Mouse (Mus musculus) forebrain, embryonic 14.5 days (tissue): ENCODE measurements around the gene Fcgbp. TPM values are rescaled to one million over a fixed set of nuclear protein-coding genes. Genes with fewer than 3 reads are reported as not detected.

Experiments used
- ATAC-seq: fragments of 200-750 bp; cut with Nextera tagmentation; 2 replicates; pipeline ENCODE4 v1.8.0; 2017; ENCODE audit warnings: mild to moderate bottlenecking, moderate library complexity
- DNase-seq: peaks from one replicate; pipeline ENCODE4 v3.0.0-alpha.2; 2015; ENCODE audit warnings: low spot score
- H3K27ac ChIP-seq: fragments of 300-500 bp; sonication (generic); 2 replicates; pipeline ENCODE4 v1.5.1; 2014; ENCODE audit warnings: low read depth, mild to moderate bottlenecking, control low read depth, low read length, moderate library complexity
- H3K27me3 ChIP-seq: fragments of 300-500 bp; sonication (generic); replicated peaks from 2 replicates; pipeline ENCODE4 v1.6.1; 2014; ENCODE audit warnings: low read length, control low read depth, mixed read lengths; ENCODE audit not compliant: control insufficient read depth, insufficient read depth
- H3K36me3 ChIP-seq: fragments of 300-500 bp; sonication (generic); 2 replicates; pipeline ENCODE4 v1.6.1; 2014; ENCODE audit warnings: low read length, control low read depth; ENCODE audit not compliant: control insufficient read depth, insufficient read depth
- H3K4me1 ChIP-seq: fragments of 300-500 bp; sonication (generic); 2 replicates; pipeline ENCODE4 v1.6.1; 2014; ENCODE audit warnings: antibody characterized with exemption, low read length, control low read depth; ENCODE audit not compliant: control insufficient read depth, insufficient read depth
- H3K4me2 ChIP-seq: fragments of 300-500 bp; sonication (generic); 2 replicates; pipeline ENCODE4 v1.6.1; 2014; ENCODE audit warnings: mild to moderate bottlenecking, control low read depth, low read length
- H3K4me3 ChIP-seq: fragments of 300-500 bp; sonication (generic); 2 replicates; pipeline ENCODE4 v1.5.1; 2014; ENCODE audit warnings: low read depth, low read length, control low read depth
- H3K9ac ChIP-seq: fragments of 300-500 bp; sonication (generic); 2 replicates; pipeline ENCODE4 v1.6.1; 2014; ENCODE audit warnings: mild to moderate bottlenecking, low read length, control low read depth, moderate library complexity
- H3K9me3 ChIP-seq: fragments of 300-500 bp; sonication (generic); replicated peaks from 2 replicates; pipeline ENCODE4 v1.6.1; 2016; ENCODE audit warnings: low read length, control low read depth, mixed read lengths; ENCODE audit not compliant: control insufficient read depth
- WGBS: fragments of 180-500 bp; shearing (Covaris S2); extraction: QIAGEN DNeasy Blood & Tissue Kit; methylation state at CpG from one replicate; pipeline ENCODE4 v1.1.7; 2014; 5-methylcytosine and 5-hydroxymethylcytosine counted together
- polyA plus RNA-seq: library from polyadenylated mRNA; unstranded; fragments of >200 nt; fragmentation: Nextera tagmentation; extraction: Ambion mirVana; gene quantifications from 2 replicates; pipeline ENCODE4 v1.2.1, GENCODE M21; 2014

Fcgbp gene
- polyA plus RNA-seq = 0.20 and 0.28 TPM in 2 replicates

DNA sequence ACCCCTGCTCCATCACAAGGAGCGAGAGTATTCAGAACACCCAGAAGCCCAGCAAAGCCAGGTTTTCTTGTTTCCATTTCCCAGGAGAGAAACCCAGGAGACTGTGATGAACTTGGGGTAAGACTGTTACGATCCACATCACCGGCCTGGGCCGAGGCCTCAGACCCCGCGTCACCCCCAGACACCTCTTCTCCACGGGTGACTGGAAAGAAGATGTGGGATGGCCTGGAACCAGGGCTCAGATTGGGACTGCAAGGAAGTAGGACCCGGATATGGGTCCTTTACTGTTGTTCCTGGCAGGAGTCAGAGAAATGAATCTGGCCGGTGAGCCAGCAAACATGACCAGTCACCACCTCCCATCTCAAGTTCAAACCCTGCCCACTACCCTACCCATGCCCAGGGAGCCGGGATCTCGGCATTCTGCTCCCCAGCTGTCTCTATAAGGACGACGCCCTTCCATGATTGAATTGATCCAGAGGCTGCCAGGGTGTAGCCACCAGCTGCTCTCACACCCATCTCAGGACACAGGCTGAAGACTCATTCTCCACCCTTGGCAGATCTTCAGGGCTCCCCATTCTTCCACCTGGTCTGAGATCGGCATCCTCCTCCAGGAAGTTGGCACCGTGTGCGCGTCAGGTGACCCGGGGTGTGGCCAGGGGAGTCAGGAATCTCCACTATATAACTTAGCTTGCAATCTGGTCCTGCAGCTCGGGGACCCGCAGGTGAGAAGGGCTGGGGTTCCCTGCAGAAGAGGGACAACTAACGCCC, at the start of gene Fcgbp:
Fcgbp (plus strand) TSS at position 706 of the 768 bp plus-strand sequence.
- Histone ChIP-seq H3K36me3 (no peaks in the 10 kb centered on the region), H3K4me2 (no peak within 1 kb of the TSS), H3K9ac (no peak within 1 kb of the TSS), H3K27me3 (no peaks in the 10 kb centered on the region; the same call in 1 of the 2 replicates), H3K9me3 (no peaks in the 10 kb centered on the region), H3K4me1 (no peaks in the 10 kb centered on the region), H3K27ac (no peak within 1 kb of the TSS), H3K4me3 (no peak within 1 kb of the TSS)
- WGBS = 87% methylated on average over 21 of the region's 21 CpGs
- ATAC-seq = no peak
- no peak for DNase-seq

DNA sequence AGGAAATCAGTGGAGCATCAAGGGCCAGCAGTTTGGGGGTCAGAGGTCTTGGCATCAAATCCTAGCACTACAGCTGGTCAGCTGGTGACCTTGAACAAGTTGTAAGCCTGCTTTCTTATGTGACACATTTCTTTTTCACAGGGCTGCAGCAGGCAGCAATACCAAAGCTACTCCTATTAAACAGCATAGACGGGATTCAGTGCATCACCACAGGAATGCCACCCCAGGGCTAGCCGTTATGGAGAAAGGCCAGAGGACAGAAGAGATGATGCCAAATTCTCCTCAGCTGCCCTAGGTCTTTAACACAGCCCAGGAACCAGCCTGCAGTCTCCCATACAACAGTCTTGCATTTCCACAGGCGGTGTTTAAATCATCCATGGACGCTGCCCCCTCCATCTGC, 26.5 kb upstream of the Fcgbp start:
- 93% methylated on average over 4 of the region's 4 CpGs for WGBS
- no peak overlapping the region for H3K9ac ChIP-seq
- DNase-seq = no peak
- H3K4me1 ChIP-seq = no peaks in the 10 kb centered on the region; the same call in none of the 2 replicates
- H3K4me2 ChIP-seq = no peak overlapping the region
- no peak for ATAC-seq
- no peak overlapping the region for H3K27ac ChIP-seq
- no peaks in the 10 kb centered on the region for H3K9me3 ChIP-seq
- H3K36me3 ChIP-seq = peaks cover 91% of the 10 kb centered on the region
- H3K27me3 ChIP-seq = no peaks in the 10 kb centered on the region
- H3K4me3 ChIP-seq = no peak overlapping the region

DNA sequence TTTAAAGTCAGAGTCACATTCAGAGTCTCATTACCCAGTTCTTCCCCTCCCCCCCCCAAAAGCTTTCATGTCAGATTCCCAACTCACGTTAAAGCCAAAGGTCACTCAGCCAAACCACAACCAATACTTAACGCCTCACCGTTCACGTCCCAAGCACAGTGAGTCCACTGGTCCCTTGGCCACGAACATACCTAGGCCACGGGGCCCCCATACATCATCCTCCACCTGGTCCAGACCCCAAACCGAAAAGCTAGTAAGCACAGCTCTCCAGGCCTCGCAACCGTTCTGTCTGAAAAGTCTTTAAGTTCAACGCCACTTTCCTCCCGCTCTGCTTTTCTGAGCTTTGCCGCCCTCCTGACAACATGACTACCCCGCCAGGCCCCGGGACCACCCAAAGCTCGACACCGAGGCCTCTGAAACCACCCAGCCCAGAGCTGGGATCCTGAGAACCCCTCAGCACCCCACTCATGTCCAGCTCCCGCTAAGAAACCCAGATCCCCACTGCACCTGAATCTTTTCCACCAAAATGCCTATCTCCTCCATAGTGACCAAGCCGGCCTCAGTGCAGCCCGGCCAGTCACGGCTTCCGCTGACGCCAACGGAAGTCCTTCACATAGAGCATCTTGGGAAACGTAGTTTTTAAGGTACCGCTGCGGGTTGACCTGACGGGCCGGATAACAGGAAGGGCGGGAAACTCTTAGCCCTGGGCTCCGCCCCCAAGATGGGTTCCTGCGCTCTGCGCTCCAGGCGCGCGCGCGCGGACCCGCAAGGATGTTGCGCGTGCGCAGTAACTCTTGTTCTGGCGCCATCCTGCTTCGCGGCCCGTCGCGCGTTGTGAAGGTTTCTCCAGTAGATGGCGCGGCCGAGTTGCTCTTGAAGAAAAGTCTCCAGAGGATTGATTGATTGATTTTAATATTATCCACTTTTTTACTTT, 21.3 kb upstream of the Fcgbp start, which contains the start of gene Psmc4:
Psmc4 (minus strand) TSS at position 626 of the 934 bp plus-strand sequence.
- DNase-seq (peak; percentile 100), ATAC-seq (peak; percentile 98)
- Histone ChIP-seq H3K27me3 (no peaks in the 10 kb centered on the region), H3K36me3 (peaks cover 41% of the 10 kb centered on the region), H3K4me3 (peak within 1 kb of the TSS; percentile 59), H3K4me1 (no peaks in the 10 kb centered on the region; the same call in none of the 2 replicates), H3K27ac (no peak within 1 kb of the TSS), H3K9ac (peak within 1 kb of the TSS; percentile 75), H3K9me3 (no peaks in the 10 kb centered on the region), H3K4me2 (peak within 1 kb of the TSS; percentile 56)
- WGBS = under 1% methylated on average over 52 of the region's 52 CpGs

GRCm38 (mm10) chr7:28050584-28050983, 20.5 kb upstream of the Fcgbp start:
- DNase-seq (no peak), ATAC-seq (no peak; the same call in 1 of the 2 replicates)
- Histone ChIP-seq H3K4me1 (no peaks in the 10 kb centered on the region; the same call in none of the 2 replicates), H3K9ac (peak overlapping the region; percentile 18; the same call in 1 of the 2 replicates), H3K4me2 (peak overlapping the region; percentile 30; the same call in 1 of the 2 replicates), H3K9me3 (no peaks in the 10 kb centered on the region), H3K27ac (no peak overlapping the region), H3K4me3 (0 out of 2 replicates have a peak overlapping the region, but pooled peaks have one; percentile 1), H3K36me3 (peaks cover 32% of the 10 kb centered on the region), H3K27me3 (no peaks in the 10 kb centered on the region)
- 60% methylated on average over 17 of the region's 17 CpGs for WGBS

DNA sequence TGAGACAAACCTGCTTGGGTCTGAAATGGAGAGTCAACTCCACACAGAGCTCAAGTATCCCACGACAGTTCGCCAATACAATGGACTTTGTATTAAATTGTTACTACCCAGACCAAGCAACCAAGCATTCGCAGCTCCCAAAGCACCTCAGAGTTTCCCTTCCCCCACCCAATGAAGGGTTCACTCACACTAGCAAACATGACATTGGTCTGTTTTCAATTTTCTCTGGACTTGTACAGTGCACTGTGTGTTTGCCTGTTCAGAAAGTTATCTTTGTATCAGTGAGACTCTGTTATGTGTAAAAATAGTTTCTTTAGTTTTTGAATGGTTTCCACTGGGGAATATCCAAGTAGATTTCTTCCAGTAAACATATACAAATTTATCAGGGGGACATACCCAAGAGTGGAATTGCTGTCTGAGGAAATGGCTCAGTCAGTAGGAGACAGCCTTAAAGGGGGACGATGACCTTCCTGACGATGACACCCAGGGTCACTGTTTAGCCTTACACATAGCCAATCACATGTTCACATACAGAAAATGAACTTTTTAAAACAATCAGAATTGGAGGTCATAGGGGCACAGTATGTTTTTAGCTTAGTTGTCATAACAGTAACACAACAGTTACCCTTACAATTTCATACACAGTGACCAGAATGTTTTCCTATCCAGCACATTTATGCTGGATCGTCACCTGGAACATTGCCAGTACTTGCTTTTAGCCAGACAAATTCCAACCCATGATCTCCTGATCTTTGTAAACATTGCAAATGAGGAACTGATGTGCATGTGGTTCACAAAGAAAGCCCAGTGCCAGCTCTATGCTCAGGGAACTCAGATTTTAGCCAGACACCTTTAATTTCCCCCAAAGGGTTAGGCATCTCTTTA, 17.7 kb upstream of the Fcgbp start:
- Histone ChIP-seq H3K4me3 (no peak overlapping the region), H3K9me3 (no peaks in the 10 kb centered on the region), H3K9ac (no peak overlapping the region), H3K4me1 (no peaks in the 10 kb centered on the region; the same call in none of the 2 replicates), H3K36me3 (peaks cover 5% of the 10 kb centered on the region), H3K4me2 (no peak overlapping the region), H3K27me3 (no peaks in the 10 kb centered on the region), H3K27ac (no peak overlapping the region)
- DNase-seq (no peak), ATAC-seq (no peak)
- WGBS = 84% methylated on average over 6 of the region's 6 CpGs

GRCm38 (mm10) chr7:28059972-28060371, 11.1 kb upstream of the Fcgbp start:
- no peak overlapping the region for H3K9ac ChIP-seq
- no peak for ATAC-seq
- no peaks in the 10 kb centered on the region for H3K9me3 ChIP-seq
- no peak overlapping the region for H3K4me2 ChIP-seq
- no peak overlapping the region for H3K4me3 ChIP-seq
- H3K4me1 ChIP-seq = no peaks in the 10 kb centered on the region
- no peaks in the 10 kb centered on the region for H3K36me3 ChIP-seq
- H3K27ac ChIP-seq = no peak overlapping the region
- 87% methylated on average over 1 of the region's 1 CpGs for WGBS
- no peaks in the 10 kb centered on the region for H3K27me3 ChIP-seq
- DNase-seq = no peak

GRCm38 (mm10) chr7:28068661-28069060, 2.4 kb upstream of the Fcgbp start:
- no peak for ATAC-seq
- no peak overlapping the region for H3K9ac ChIP-seq
- no peaks in the 10 kb centered on the region for H3K4me1 ChIP-seq
- no peak overlapping the region for H3K27ac ChIP-seq
- no peaks in the 10 kb centered on the region for H3K36me3 ChIP-seq
- no peak for DNase-seq
- no peak overlapping the region for H3K4me3 ChIP-seq
- H3K9me3 ChIP-seq = no peaks in the 10 kb centered on the region
- H3K4me2 ChIP-seq = no peak overlapping the region
- no peaks in the 10 kb centered on the region; the same call in 1 of the 2 replicates for H3K27me3 ChIP-seq
- WGBS = 82% methylated on average over 3 of the region's 3 CpGs

GRCm38 (mm10) chr7:28069546-28070172, 1.4 kb upstream of the Fcgbp start:
- 52% methylated on average over 3 of the region's 3 CpGs for WGBS
- Histone ChIP-seq H3K27me3 (no peaks in the 10 kb centered on the region; the same call in 1 of the 2 replicates), H3K9me3 (no peaks in the 10 kb centered on the region), H3K4me3 (no peak overlapping the region), H3K4me2 (no peak overlapping the region), H3K9ac (no peak overlapping the region), H3K36me3 (no peaks in the 10 kb centered on the region), H3K4me1 (no peaks in the 10 kb centered on the region), H3K27ac (no peak overlapping the region)
- no peak for ATAC-seq
- no peak for DNase-seq
